Mouse (Mus musculus) heart, postnatal 14 days (tissue): ENCODE measurements around the gene Spata2l. TPM values are rescaled to one million over a fixed set of nuclear protein-coding genes. Genes with fewer than 3 reads are reported as not detected.
"Not testable (repeated sequence)": the region's sequence is repeated elsewhere in the genome, so short reads cannot be mapped to it uniquely, and the experiment has no call there.

Experiments
- DNase-seq, 2 experiments: peaks; one replicate each; pipeline ENCODE4 v3.0.0; 2021 to 2022
- intact Hi-C: fragments of 180-260 bp; cut with DNase I; formaldehyde crosslinking; loops from one replicate; pipeline ENCODE4 v1.15.1; 2025
- long read RNA-seq, 2 experiments: library from polyadenylated mRNA; stranded (forward); transcript quantifications; one replicate each; pipeline ENCODE4 v2.0.0; 2021
- total RNA-seq, 2 experiments: library from RNA; stranded (reverse); gene quantifications; 2 replicates each; pipeline ENCODE4 v1.2.3; 2021

The Spata2l gene
- total RNA-seq: 1 to 10 TPM; 6.5 to 6.9 TPM
- long read RNA-seq, experiment 1, transcript Spata2l-201 (3 exons, 2,380 nt): major isoform, 5 of 14 reads
- long read RNA-seq, experiment 1, partial matches to known transcripts: 1 of 14 reads
- long read RNA-seq, experiment 1, other reads (novel, unspliced or antisense): 4 of 14 reads
- long read RNA-seq, experiment 2, transcript Spata2l-201 (3 exons, 2,380 nt): major isoform, 8 of 22 reads
- long read RNA-seq, experiment 2, partial matches to known transcripts: 0 of 22 reads
- long read RNA-seq, experiment 2, other reads (novel, unspliced or antisense): 11 of 22 reads

DNA sequence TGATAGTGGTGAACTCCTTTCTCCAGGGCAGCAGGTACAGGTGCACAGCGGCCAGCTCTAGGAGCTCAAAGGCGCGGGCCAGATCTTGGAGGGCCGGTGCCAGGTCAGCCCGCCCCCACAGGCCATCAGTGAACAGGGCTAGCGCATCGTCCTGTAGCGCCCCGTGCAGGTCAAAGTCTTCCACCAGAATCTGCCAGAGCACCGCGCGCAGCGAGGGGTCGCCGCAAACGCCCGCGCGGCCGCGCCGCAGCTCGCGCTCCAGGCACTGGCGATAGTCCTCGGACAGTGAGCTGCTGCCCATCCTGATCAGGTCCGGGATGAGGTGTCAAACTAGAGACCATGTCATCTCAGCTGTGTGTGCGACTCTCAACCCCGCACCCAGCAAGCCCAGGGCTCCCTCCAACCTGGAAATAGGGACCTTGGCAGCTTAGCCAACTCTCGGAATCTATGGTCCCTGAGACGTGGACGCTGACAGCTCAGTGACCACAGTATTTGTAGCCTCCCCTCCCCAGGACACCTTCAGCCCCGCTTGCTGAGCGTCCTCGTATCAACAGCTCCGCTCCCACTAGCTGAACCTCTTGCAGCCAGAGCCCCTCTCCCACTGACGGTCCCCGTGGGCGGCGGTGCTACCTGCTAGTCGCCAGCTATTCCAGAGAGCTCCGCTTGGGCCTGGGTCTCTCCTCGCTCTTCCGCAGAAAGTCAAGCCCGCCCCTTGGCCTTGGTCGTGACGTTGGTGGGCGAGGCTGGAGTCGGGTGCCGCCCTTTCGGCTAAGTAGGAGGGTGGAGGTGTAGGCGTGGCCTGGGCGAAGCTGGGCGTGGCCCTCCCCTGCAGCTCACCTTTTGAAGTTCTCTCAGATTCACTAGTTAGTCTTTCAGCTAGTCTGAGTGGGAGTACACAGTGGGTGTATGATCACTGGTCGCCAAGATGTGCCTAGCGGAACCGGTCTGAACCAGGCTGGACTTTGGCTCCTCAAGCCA is at the start of gene Spata2l:
Spata2l (minus strand) TSS at position 714 of the 978 bp plus-strand sequence.
- DNase-seq: peak; percentile 77 to 88
- intact Hi-C loops: no loop called here

DNA sequence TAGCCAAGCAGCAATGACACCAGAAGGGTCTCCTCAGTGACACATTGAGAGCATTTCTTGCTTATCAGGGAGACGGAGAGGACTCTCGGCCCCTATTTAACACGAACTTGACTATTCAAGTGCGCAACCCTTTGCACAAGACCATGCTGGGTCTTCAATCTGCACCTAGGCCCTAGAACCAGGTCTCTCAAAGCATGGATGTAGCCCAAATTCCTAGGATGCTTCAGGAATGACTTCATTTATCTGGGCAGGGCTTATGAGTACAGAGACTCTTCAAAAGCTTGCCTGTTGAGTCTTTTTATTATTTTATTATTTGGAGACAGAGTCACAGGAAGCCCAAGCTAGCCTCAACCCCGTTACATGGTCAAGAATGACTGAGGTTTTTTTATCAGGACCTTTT is 48.5 kb upstream of the Spata2l start:
- no peak for DNase-seq
- intact Hi-C loops: no loop called here

DNA sequence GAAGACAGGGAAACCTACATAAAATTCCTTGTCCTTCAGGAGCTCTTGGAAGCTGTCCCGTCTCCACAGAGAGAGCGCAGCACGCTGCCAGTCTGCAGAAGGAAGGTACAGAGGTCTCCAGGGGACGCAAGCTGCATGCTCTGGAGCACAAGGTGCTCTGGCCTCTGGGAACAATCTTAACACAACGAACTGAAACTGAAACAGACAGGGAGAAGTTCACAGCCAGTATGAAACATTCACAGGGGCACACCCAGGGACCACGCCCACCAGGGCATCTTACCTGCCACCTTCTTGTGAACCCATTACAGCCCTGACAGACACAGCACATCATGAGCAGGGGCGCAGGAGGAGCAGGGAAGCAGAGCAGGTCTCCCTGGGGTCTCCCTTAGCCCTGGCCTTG is 48.0 kb upstream of the Spata2l start:
- intact Hi-C loops: no loop called here
- no peak for DNase-seq

DNA sequence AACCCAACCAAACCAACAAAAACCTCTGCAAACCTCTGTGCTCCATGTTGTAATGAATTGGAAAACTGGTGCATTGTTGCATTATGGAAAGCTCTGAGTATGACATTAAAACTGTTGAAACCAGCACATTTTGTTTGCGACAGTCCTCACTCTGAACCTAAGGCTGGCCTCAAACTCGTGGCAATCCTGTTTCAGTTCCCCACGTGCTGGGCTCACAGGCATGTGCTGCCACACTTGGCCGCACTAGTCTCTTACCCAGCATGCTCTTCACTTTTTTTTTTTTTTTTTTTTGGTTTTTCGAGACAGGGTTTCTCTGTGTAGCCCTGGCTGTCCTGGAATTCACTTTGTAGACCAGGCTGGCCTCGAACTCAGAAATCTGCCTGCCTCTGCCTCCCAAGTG is 47.0 kb upstream of the Spata2l start:
- DNase-seq, intact Hi-C loops: not testable (repeated sequence)

DNA sequence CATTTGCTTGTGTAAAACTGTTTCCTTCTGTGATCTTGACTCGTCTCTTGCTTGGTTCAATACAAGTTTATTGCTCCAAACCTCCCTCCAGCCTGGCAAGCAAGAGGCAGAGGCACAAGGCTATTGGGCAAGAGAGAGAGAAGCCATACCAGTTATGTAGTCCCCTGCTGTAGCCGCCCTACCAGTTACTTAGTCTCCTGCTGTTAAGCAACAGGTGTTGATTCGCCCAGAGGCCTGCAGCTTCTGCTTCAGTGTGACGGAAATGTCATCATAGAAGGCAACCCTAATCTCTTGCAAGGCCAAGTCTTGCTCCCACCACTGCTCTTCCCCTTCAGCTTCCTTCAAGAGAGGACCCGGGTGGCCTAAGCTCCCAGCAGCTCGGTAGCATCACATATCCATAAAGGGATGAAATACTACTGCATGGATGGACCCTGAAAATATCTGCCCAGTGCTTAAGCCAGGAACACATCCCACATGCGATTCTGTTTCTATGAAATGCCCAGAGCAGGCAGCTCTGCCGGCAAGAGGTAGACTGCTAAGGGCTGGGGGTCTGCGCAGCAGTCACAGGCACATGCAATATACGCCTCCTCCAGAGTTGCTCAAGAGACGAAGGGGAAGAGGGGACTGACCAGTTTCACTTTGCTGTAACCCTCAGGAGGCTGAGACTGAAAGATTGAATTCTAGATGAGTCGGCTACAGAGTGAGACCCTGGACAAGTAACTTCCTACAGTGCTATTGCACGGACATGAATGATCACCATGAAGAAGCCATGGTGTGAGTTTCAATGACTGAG is 44.5 kb upstream of the Spata2l start:
- no peak for DNase-seq
- intact Hi-C loops: no loop called here

DNA sequence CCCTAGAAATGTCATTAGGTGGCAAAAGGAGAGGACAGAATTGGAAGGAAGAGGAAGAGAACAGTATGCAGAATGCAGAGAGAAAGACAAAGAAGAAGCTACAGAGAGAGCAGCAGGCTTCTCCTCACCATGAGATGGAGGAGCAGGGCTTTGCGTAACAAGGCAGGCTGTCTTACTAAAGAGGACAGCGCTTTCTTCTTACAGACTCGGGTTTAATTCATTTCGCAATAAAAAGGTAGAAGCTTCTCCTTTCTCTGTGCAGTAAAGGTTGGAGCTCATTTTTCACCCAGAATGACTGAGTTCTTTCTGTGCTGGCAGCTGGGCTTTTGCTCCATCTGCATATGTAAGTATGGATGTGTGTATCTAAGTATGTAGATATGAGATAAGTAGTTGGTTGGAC is 43.8 kb upstream of the Spata2l start:
- DNase-seq: no peak
- intact Hi-C loops: no loop called here

DNA sequence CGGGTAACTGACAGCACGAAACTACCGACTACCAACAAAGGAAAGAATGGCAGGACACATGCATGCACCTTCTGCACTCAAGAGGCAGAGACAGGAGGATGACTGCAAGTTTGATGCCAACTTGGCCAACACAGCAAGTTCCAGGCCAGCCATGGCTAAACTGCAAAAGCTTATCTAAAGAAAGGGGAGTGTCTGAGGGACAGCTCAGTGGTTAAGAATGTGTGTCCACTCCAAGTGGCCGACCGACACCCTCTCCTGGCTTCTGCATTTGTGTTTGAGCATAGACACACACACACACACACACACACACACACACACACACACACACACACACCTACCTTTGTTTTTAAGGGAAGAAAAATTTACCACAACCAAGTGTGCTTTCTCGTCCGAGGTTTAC is 42.4 kb upstream of the Spata2l start:
- no peak for DNase-seq
- intact Hi-C loops: no loop called here

DNA sequence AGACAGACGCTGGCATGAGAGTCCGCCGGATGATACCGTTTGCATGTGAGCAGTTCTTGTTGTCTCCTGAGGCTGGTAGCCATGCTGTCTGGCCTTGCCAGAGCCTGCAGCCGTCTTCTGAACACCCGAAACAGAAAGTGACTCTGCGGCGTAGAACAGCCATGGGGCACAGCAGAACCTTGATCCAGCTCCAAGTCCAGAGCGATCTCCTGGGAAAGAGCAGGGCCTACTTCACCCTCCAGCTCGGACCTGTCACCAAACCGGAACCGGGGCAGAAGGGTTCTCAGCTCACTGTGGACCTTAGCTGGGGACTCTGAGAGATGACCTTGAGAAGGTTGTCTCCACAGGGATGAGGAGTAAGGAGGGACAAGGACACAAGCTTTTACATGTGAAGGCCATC is 39.1 kb upstream of the Spata2l start:
- intact Hi-C loops: no loop called here
- DNase-seq: no peak

DNA sequence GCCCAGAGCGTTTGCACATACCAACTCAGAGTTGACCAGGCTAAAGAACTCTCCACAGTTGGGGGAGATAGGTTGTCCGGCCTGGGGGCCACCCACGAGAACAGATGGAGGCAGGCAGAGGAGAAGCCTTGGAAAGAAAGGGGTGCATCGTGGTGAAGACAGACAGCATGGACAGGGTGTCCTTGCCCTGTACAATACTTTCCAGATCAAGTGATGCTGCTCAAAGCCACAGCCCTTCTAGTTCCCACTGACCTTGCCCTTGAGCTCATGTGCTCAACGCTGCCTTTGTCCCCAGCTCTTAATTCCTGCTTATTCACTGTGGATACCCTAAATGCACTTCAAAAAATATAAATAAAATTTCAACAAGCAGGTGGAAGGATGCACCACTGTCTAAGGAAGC is 38.4 kb upstream of the Spata2l start:
- intact Hi-C loops: no loop called here
- no peak for DNase-seq

DNA sequence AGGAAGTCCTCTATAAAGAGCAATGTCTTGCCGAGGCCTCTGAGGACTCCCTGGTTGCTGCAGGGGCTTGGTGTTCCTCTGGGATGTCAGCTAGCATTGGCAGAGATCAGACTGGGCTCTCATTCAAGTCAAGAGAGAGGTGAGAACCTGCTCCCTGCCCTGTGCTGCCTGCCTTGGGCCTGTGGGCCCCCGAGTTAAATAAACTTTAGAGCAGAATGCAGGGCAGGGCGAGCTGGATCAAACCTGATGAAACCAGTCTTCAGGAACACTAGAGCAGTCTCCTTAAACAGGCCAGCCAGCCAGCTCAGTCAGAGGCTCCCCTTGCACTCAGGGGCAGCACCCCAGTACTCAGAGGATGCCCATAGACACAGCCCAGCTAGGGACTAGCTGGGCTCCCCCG is 35.9 kb upstream of the Spata2l start:
- intact Hi-C loops: no loop called here
- DNase-seq: no peak

DNA sequence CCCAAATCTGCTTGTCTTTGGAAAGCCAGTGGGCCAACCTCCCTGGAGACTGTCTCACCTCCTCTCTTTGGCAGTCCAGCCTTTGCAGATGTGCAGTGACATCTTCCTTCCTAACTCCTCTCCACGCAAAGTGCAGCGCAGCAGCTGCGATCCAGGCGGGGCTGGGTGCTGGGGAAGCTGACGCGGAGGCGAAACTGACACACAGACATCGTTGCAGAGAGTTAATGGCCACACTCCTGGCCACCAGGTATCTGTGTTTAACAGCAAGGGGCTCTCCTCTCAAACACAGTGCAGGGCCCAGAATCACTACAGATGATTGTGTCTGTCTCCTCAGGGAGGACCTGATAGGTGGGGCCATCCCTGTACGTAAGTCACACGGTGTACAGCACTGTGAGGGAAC is 35.1 kb upstream of the Spata2l start:
- intact Hi-C loops: no loop called here
- no peak for DNase-seq

DNA sequence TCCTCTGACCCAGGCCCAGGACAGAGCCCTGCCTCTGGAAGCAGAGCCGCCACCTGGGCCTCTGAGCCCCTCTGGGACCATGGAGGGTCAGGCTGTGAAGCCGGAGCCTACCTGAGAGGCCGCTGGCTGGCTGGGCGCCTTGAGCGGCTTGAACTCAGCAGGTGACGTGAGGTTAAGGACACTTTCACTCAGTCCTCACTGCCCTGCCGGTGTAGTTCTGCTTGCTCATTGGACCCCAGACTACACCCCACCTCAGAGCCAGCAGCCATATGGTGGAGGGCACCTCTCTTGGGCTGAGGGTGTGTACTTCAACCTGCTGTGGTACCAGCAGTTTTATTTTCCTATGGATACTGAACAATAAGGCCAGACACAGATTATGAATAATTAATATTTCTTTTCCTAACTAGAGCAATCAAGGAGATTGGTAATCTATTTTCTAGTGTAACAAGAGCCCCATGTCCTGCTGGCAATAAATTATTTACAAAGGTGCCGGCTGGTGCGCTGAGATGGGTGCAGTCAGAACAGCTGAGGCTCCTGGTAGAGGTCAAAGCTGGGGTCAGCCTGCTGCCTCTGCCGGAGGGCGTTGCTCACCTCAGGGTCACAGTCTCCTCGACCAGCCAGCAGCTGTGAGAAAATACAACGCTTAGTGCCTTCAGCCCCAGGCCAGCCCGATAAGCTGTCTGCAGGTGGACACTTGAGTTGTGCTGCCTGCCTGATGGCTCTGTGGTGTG is 32.1 kb upstream of the Spata2l start:
- intact Hi-C loops: no loop called here
- DNase-seq: no peak

DNA sequence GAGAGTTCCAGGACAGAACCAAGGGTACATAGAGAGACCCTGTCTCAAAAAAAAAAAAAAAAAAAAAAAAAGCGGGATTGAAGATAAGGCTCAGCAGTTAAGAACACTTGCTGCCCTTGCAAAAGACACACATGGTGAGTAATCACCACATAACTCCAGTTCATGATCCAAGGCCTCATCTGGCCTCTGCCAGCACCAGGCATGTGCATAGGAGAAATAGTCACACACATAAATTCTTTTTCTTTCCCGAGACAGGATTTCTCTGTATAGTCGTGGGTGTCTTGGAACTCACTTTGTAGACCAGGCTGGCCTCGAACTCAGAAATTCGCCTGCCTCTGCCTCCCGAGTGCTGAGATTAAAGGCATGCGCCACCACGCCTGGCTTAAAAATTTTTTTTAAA is 21.6 kb upstream of the Spata2l start:
- intact Hi-C loops, DNase-seq: not testable (repeated sequence)

DNA sequence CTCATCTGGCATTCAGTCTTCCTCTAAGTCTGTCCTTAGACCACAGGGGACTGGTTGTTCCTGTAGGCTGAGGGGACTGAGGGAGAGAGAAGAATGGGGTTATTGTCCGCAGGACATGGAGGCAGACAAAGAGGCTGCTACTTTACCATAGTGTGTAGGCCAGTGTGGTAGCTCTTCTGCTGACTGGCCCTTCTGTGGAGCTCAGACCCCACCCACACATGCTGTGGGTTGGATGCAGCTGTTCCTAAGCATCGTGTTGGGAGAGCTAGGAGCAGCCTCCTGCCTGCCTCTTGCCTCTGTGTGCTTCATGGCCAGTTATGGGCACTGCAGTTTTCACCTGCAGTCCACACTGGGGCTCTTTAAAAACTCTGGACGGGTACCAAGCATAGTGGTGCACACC is 21.1 kb upstream of the Spata2l start:
- intact Hi-C loops: no loop called here

DNA sequence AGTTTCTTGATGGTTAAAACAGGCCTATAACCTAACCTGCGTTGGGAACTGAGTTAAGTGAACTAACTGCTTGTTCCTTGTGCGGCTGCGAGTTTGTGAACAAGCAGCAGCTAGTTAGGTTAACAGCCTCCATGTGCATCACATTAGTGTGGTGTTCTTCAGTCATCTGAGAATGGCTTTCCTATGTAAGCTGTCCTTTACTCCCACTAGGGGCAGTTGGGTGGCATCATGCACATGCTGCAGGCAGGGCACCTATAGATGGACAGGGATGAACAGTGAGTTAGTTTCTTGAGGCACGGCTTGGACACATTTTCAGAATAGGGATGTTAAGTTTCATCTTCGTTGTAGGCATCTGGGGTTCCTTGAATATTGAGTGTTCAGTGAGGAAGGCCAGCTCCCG is 19.1 kb upstream of the Spata2l start:
- intact Hi-C loops: no loop called here
- no peak for DNase-seq

More for the DNA sequence above, 21.1 kb upstream of the Spata2l start:
- no peak for DNase-seq

DNA sequence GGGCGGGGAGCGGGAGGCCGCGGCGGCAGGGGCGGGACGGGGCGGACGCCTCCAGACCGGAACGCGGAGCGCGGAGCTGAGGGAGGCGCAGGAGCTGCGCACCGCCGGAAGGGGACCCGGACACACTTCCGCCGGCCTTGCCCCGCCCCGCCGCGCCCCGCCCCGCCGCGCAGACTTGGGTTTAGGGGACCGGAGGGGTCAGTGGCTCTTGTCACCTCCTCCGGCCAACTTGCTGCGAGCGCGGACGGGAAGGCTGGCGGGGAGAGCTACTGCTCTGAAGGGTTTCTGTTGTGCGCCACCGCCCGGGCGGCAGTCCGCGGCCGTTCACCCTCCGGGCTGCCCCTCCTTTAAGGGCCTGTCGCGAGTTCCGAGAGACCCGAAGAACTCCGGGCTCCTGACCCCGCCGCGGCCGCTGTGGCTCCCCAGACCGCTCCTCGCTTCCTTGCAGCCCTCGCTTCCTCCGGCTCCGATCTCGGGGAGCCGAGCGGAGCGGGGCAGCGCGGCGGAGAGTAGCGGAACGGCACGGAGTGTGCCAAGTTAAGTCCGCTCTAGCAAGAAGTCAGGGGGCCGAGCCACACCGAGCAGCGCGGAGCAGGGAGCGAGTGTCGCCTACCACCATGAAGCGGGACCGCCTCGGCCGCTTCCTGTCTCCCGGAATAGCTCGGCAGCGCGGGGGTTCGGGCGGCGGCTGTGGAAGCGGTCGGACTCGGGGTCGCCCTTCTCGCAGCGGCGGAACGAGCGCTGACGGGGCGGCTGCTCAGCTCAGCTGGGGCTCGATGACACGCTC is 18.3 kb upstream of the Spata2l start, which contains the start of the genes Zfp276 and Vps9d1:
Zfp276 (plus strand) TSS at position 97 of the 787 bp plus-strand sequence.
Vps9d1 (minus strand) TSS at position 250 of the 787 bp plus-strand sequence.
- DNase-seq: peak; percentile 90 to 92
- intact Hi-C loops: loop anchor here (1.0 kb wide), 1 partner anchor 30 kb away; the partner anchor contains the start of gene Cdk10

DNA sequence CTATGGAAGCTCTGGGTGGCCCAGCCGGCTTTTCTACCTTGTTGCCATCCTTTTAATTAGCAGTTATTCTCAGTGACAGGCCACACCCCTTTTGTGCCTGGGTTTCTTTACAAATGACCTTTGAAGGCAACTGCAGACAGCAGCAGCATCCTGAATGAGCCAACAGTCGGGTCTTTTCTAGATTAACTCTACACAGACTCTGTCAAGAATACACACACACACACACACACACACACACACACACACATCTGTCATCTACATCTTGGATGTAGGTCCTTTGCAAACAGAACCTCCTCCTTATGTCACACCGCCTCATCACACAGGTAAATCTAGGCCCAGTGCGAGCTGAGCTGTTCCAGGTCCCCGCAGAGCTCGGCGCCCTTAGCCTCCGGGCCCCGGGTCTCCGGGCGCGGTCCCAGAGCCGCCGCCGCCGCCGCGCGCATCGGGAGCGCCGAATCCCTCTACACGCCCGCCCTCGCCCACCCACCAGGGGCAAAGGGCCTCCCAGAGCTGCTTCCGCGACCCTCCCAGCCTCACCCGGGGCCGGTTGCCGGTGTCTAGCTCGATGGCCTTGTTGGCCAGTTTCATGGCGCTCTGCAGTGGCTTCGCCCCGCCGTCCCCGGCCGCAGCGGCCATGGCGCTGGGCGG is 17.5 kb upstream of the Spata2l start:
- intact Hi-C loops: loop anchor here (1.0 kb wide), 1 partner anchor 29 kb away; the partner anchor contains the start of gene Cdk10
- no peak for DNase-seq

DNA sequence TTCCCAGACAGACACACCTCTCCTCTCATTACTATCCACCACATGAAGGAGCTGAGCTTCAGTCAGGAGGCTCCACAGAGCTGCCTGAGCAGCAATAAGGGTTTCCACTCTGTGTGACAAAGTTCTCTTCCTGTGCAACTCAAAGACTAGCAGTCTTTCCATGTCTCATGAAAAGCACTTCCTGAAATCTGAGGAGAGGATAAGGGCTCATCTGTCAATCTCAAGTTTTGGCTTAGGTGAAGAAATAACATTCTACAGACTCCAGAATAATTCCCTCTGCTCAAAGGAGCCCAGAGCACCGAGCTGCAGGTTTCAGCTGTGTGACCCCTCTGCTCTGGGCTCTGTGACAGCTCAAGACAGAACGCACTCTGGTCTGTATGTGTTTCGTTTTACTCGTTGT is 16.9 kb upstream of the Spata2l start:
- intact Hi-C loops: no loop called here
- no peak for DNase-seq

DNA sequence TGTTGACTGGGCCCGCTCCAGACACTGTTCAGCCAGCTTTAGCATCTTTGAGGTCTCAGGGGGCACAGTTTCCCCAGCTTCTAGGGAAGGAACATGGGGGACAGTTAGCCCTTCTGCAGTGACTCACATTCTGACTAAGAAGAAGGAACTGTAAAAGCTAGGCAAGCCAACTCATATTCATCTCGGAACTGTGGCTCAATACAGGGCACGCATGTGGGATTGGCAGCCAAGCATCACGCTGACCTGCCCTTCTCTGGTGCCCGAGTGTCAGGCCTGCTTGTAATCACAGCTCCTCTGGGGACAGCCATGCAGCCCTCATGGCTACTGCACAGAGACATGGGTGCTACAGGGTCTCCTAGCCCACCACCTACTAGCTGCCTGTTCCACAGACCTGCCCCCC is 14.9 kb upstream of the Spata2l start:
- intact Hi-C loops: no loop called here
- no peak for DNase-seq
